ENCODE assay signal across 36 mouse cellular contexts in the genomic region with DNA sequence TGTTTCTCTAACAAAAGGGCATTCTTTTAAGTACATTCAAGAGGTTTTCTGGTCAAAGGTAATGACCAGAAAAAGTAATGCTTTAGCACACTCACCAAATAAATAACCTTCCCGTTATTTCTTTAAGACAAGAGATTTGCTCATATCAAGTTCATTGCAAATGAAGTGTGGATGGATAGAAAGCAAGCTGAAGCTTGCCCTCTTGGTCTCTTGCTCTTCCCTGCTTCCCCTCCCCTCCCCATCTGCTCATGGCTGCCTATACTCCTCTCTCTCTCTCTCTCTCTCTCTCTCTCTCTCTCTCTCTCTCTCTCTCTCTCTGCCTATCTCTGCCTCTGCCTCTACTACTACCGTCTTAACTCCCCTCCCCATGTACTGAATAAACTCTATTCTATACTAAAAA.
"Had no signal": no experiment of that assay in that cellular context is flagged by ENCODE, and none has a peak within 500 bp of the region (broad histone marks: within the 10 kb centered on the region; RNA-seq: fewer than 3 reads in every experiment).

No protein-coding gene starts in this region.

- H3K27ac ChIP-seq: heart, adult 2 months; heart, embryonic 10.5 days; heart, embryonic 13.5 days; heart, embryonic 15.5 days; hindbrain, embryonic 10.5 days; hindbrain, embryonic 12.5 days; hindbrain, embryonic 13.5 days; hindbrain, embryonic 14.5 days; hindbrain, embryonic 15.5 days; hindbrain, postnatal 0 days; intestine, embryonic 15.5 days; kidney, embryonic 15.5 days; kidney, postnatal 0 days; layer of hippocampus, adult 2 months had no signal

- H3K27me3 ChIP-seq: heart, embryonic 12.5 days; heart, embryonic 13.5 days; heart, embryonic 15.5 days; hindbrain, embryonic 12.5 days; hindbrain, embryonic 13.5 days; hindbrain, embryonic 15.5 days; intestine, embryonic 15.5 days; kidney, embryonic 15.5 days had no signal

- H3K9ac ChIP-seq: heart, embryonic 12.5 days; heart, embryonic 13.5 days; heart, embryonic 15.5 days; hindbrain, embryonic 12.5 days; hindbrain, embryonic 13.5 days; hindbrain, embryonic 14.5 days; hindbrain, embryonic 15.5 days; intestine, embryonic 15.5 days; kidney, embryonic 15.5 days had no signal

- H3K4me1 ChIP-seq: heart, embryonic 10.5 days; heart, embryonic 12.5 days; heart, embryonic 13.5 days; heart, embryonic 15.5 days; hindbrain, embryonic 10.5 days; hindbrain, embryonic 12.5 days; hindbrain, embryonic 13.5 days; hindbrain, embryonic 15.5 days; intestine, embryonic 15.5 days; kidney, embryonic 15.5 days had no signal

- H3K4me2 ChIP-seq: heart, embryonic 11.5 days; heart, embryonic 12.5 days; heart, embryonic 13.5 days; heart, embryonic 15.5 days; hindbrain, embryonic 12.5 days; hindbrain, embryonic 13.5 days; hindbrain, embryonic 14.5 days; hindbrain, embryonic 15.5 days; intestine, embryonic 15.5 days; kidney, embryonic 15.5 days had no signal

- DNase-seq: heart, adult 18-20 months; heart, adult 2 months; heart, postnatal 10 days; heart, postnatal 14 days; heart, postnatal 36 days; heart, postnatal 4 days; kidney, adult 11 months; kidney, adult 18-20 months; kidney, adult 2 months; kidney, adult 8-10 months; kidney, adult 9 months; kidney, postnatal 10 days; kidney, postnatal 14 days; kidney, postnatal 25 days; kidney, postnatal 36 days; kidney, postnatal 4 days; layer of hippocampus, adult 9-11 months had no signal

- H3K36me3 ChIP-seq: heart, embryonic 10.5 days; heart, embryonic 12.5 days; heart, embryonic 13.5 days; heart, embryonic 15.5 days; hindbrain, embryonic 10.5 days; hindbrain, embryonic 12.5 days; hindbrain, embryonic 13.5 days; hindbrain, embryonic 15.5 days; intestine, embryonic 15.5 days; kidney, embryonic 15.5 days had no signal

- H3K9me3 ChIP-seq: heart, embryonic 10.5 days; heart, embryonic 12.5 days; heart, embryonic 13.5 days; heart, embryonic 15.5 days; hindbrain, embryonic 10.5 days; hindbrain, embryonic 12.5 days; hindbrain, embryonic 13.5 days; hindbrain, embryonic 15.5 days; intestine, embryonic 15.5 days; kidney, embryonic 15.5 days had no signal

- H3K4me3 ChIP-seq: heart, adult 2 months; heart, embryonic 10.5 days; heart, embryonic 12.5 days; heart, embryonic 13.5 days; heart, embryonic 15.5 days; hindbrain, embryonic 10.5 days; hindbrain, embryonic 12.5 days; hindbrain, embryonic 13.5 days; hindbrain, embryonic 15.5 days; intestine, embryonic 15.5 days; kidney, embryonic 15.5 days; layer of hippocampus, adult 2 months had no signal

- ATAC-seq: hindbrain, embryonic 16.5 days; hindbrain, postnatal 0 days; inflammation-experienced regulatory T-cells, adult 6 months; intestine, embryonic 15.5 days; intestine, embryonic 16.5 days; intestine, postnatal 0 days had no signal
